Mouse (Mus musculus): ENCODE measurements around the gene Myadml2.

- TF ChIP-seq CTCF (IDR thresholded peaks at IDR 0.05; ENCODE audit: insufficient read depth, low read length) (no peak), POLR2A (IDR thresholded peaks at IDR 0.05; ENCODE audit: borderline replicate concordance, extremely low read depth, low read depth, low read length) (peak; percentile 69; the same call in 1 of the 2 replicates)
Measured at GRCm38 (mm10) chr11:120672687-120673593, 25.0 kb upstream of the Myadml2 start, which contains the start of gene Aspscr1.
